Mouse (Mus musculus) ES-Bruce4 (cell line): Measurements from ENCODE around the gene Rnf220. TPM values are rescaled to one million over a fixed set of nuclear protein-coding genes. Genes with fewer than 3 reads are reported as not detected.

Experiments
- H3K27ac ChIP-seq: 2 replicates; pipeline ENCODE4 v1.5.1; 2012; ENCODE audit warnings: low read length, inconsistent platforms; ENCODE audit not compliant: insufficient read depth
- H3K27me3 ChIP-seq: 2 replicates; pipeline ENCODE4 v1.6.1; 2012; ENCODE audit warnings: mild to moderate bottlenecking, low read length, inconsistent platforms; ENCODE audit not compliant: control insufficient read depth, poor library complexity, insufficient read depth, severe bottlenecking
- H3K36me3 ChIP-seq: 2 replicates; pipeline ENCODE4 v1.6.1; 2012; ENCODE audit warnings: inconsistent platforms, mild to moderate bottlenecking, low read length, moderate library complexity; ENCODE audit not compliant: control insufficient read depth, poor library complexity, insufficient read depth, severe bottlenecking
- H3K4me1 ChIP-seq: one replicate; pipeline ENCODE4 v1.8.1; 2011; ENCODE audit warnings: low read length; ENCODE audit not compliant: control insufficient read depth, insufficient read depth
- H3K4me3 ChIP-seq: 2 replicates; pipeline ENCODE4 v1.5.1; 2011; ENCODE audit warnings: low read depth, mild to moderate bottlenecking, low read length
- H3K9ac ChIP-seq: 2 replicates; pipeline ENCODE4 v1.6.1; 2012; ENCODE audit warnings: low read depth, mild to moderate bottlenecking, inconsistent platforms; ENCODE audit not compliant: poor library complexity, severe bottlenecking
- H3K9me3 ChIP-seq: replicated peaks from 2 replicates; pipeline ENCODE4 v1.6.1; 2012; ENCODE audit warnings: mild to moderate bottlenecking, low read length, inconsistent platforms; ENCODE audit not compliant: control insufficient read depth, poor library complexity, insufficient read depth, severe bottlenecking
- CTCF ChIP-seq: IDR thresholded peaks from one replicate; pipeline ENCODE4 v1.8.1; 2011; ENCODE audit warnings: low read depth, low read length
- EP300 ChIP-seq: IDR thresholded peaks from 2 replicates; pipeline ENCODE4 v1.6.1; 2011; ENCODE audit warnings: low read depth, low read length; ENCODE audit not compliant: insufficient read depth
- POLR2A ChIP-seq: IDR thresholded peaks from one replicate; pipeline ENCODE4 v1.8.1; 2011; ENCODE audit warnings: low read length; ENCODE audit not compliant: insufficient read depth
- polyA plus RNA-seq: library from polyadenylated mRNA; stranded (reverse); fragments of >200 nt; gene quantifications from 2 replicates; pipeline ENCODE4 v1.2.4, GENCODE M21; 2011; ENCODE audit warnings: low read depth; ENCODE audit not compliant: missing spikeins, insufficient read depth, insufficient read length

Gene Rnf220
- polyA plus RNA-seq, 1 experiment: 132 TPM

DNA sequence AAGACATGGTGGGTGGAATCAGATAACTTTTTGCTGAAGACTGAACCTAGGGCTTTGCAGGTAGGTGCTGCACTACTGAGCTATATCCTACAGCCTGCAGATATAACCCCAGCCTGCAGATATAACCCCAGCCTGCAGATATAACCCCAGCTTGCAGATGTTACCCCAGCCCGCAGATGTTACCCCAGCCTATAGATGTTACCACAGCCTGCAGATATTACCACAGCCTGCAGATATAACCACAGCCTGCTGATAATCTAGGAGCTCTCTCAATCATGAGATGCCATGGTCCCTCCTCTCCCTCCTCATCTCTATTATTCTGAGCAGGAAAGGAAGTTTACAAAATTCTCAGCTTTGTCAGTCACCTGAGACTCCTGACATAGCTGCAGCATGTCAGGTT, 111.6 kb downstream of the Rnf220 start:
- TF ChIP-seq EP300: no peak
- TF ChIP-seq POLR2A: no peak
- TF ChIP-seq CTCF: no peak
- Histone ChIP-seq H3K9ac (no peak overlapping the region), H3K27me3 (no peaks in the 10 kb centered on the region), H3K9me3 (no peaks in the 10 kb centered on the region), H3K36me3 (no peaks in the 10 kb centered on the region), H3K4me3 (no peak overlapping the region), H3K4me1 (peaks cover 2% of the 10 kb centered on the region), H3K27ac (no peak overlapping the region)

DNA sequence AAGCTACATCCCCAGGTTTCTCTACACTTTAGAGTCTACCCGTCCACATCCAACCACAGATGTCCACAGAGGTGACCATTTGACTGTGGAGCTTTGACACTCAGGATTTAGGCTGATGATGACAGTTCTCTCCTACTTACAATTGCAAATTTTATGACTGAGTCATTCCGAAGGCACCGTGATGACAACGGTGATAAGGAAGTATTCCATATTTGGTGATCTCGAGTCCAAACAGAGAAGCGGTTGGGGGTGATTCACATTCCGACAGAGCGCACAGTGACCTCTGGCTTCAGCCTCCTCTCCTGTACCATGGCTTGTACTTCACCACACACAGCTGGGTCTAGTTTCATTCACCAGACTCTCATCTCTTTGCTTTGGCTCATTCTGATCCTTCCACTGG, 115.0 kb downstream of the Rnf220 start:
- Histone ChIP-seq H3K4me3 (no peak overlapping the region), H3K4me1 (peaks cover 3% of the 10 kb centered on the region), H3K9ac (no peak overlapping the region), H3K9me3 (no peaks in the 10 kb centered on the region), H3K27me3 (no peaks in the 10 kb centered on the region), H3K36me3 (no peaks in the 10 kb centered on the region), H3K27ac (no peak overlapping the region)
- TF ChIP-seq POLR2A (no peak), CTCF (no peak), EP300 (no peak)

DNA sequence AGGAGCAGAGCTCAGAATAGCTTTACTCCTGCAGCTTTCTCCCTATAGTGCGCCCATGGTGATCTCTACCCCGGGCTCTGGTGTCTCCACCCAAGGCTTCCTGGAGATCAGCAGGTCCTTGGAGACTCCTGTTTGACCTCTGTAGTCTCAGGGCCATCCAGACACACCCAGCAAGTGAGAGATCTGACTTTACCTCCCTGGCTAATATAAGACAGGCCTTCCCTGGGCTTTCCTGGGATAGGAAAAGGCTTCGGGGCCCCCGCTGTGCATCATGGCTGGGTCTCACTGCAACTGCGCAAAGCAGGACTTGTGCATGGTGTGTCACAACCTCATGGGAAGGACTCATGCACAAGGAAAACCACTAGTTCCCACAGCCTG, 116.3 kb downstream of the Rnf220 start:
- no peaks in the 10 kb centered on the region for H3K27me3 ChIP-seq
- no peak overlapping the region for H3K27ac ChIP-seq
- TF ChIP-seq EP300 (peak; percentile 47; the same call in 1 of the 2 replicates), CTCF (no peak), POLR2A (no peak)
- no peaks in the 10 kb centered on the region for H3K36me3 ChIP-seq
- H3K9ac ChIP-seq: no peak overlapping the region
- H3K4me1 ChIP-seq: peaks cover 3% of the 10 kb centered on the region
- H3K4me3 ChIP-seq: no peak overlapping the region
- H3K9me3 ChIP-seq: no peaks in the 10 kb centered on the region

DNA sequence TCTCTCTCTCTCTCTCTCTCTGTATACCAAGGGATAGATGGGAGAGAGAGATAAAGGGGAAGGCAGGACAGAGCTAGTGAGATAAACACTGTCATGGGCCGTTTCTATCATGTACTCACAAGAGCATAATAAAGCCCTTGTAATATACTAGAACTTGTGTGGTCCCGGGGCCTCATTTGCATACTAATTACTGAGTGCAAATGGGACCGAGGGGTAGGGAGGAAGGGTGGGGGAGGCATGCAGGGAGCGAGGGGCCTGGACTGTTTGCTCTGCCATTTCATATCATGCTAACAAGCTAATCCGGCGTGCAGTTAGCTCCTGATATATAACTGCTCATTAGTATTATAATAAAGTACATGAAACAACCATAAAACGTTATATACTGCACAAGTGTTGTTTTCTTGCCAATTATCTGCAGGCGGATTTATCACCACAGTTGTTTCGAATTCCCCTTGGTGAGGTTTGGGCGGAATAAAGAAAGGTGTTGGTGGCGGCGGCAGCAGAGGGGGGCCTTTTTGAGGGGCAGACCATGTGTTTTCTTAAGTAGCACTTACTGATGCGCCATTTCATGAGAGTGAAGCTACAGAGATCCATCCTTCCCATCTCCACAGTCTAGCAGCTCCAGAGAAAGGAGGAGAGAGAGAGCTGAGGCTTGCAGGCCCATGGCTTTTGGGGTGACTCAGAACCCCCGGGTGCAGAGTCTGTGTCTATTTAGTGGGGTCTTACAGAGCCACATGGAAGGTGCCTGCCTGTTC, 116.9 kb downstream of the Rnf220 start:
- H3K36me3 ChIP-seq: no peaks in the 10 kb centered on the region
- no peak overlapping the region for H3K9ac ChIP-seq
- H3K27ac ChIP-seq: no peak overlapping the region
- no peaks in the 10 kb centered on the region for H3K9me3 ChIP-seq
- no peak overlapping the region for H3K4me3 ChIP-seq
- TF ChIP-seq CTCF: no peak
- 0 out of 2 replicates have a peak, but pooled peaks have one; percentile 54 for TF ChIP-seq EP300
- H3K27me3 ChIP-seq: no peaks in the 10 kb centered on the region
- peaks cover 3% of the 10 kb centered on the region for H3K4me1 ChIP-seq

DNA sequence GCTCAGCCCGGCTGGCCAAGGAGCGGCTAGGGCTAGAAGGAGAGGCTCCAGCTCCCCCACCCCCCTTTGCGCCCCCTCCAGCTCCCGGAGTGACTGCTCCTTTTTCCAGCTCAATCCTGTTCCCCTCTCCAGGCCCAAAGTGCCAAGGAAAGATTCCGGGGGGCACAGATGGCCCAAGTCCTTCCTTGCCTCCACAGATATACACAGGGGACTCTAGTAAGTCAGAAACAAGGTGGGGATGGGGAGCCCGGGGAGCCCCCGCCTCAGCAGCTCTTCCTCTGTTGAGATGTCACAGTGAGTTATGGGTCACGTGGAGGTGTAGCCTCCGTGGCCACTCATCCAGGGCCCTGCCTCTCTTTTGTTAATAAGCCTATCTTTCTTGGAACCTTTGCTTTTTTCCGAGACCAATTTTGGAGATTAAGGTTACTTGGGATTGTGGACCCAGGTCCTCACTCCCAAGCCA, 122.7 kb downstream of the Rnf220 start:
- H3K27ac ChIP-seq: peak overlapping the region; percentile 53; the same call in 1 of the 2 replicates
- TF ChIP-seq POLR2A: no peak
- TF ChIP-seq EP300: no peak
- no peak for TF ChIP-seq CTCF
- no peaks in the 10 kb centered on the region for H3K27me3 ChIP-seq
- no peaks in the 10 kb centered on the region for H3K36me3 ChIP-seq
- peaks cover 26% of the 10 kb centered on the region for H3K4me1 ChIP-seq
- 0 out of 2 replicates have a peak overlapping the region, but pooled peaks have one; percentile 10 for H3K4me3 ChIP-seq
- no peaks in the 10 kb centered on the region for H3K9me3 ChIP-seq
- H3K9ac ChIP-seq: peak overlapping the region; percentile 35
